Mouse (Mus musculus) lung, embryonic 16.5 days (tissue): ENCODE data around the gene Sars2. TPM values are rescaled to one million over a fixed set of nuclear protein-coding genes. Genes with fewer than 3 reads are reported as not detected.

Experiments used
- ATAC-seq: fragments of 200-750 bp; cut with Nextera tagmentation; 2 replicates; pipeline ENCODE4 v1.8.0; 2017; ENCODE audit warnings: low read depth, mild to moderate bottlenecking, moderate library complexity
- H3K27ac ChIP-seq: fragments of 300-500 bp; sonication (generic); 2 replicates; pipeline ENCODE4 v1.5.1; 2014; ENCODE audit warnings: mild to moderate bottlenecking, control low read depth, low read length
- H3K27me3 ChIP-seq: fragments of 300-500 bp; sonication (generic); 2 replicates; pipeline ENCODE4 v1.6.1; 2014; ENCODE audit warnings: low read depth, low read length, mixed read lengths; ENCODE audit not compliant: control insufficient read depth, insufficient read depth
- H3K36me3 ChIP-seq: fragments of 300-500 bp; sonication (generic); 2 replicates; pipeline ENCODE4 v1.6.1; 2014; ENCODE audit warnings: low read length; ENCODE audit not compliant: control insufficient read depth, insufficient read depth
- H3K4me1 ChIP-seq: fragments of 300-500 bp; sonication (generic); replicated peaks from 2 replicates; pipeline ENCODE4 v1.6.1; 2014; ENCODE audit warnings: low read length, mixed read lengths; ENCODE audit not compliant: control insufficient read depth, insufficient read depth
- H3K4me2 ChIP-seq: fragments of 300-500 bp; sonication (generic); 2 replicates; pipeline ENCODE4 v1.6.1; 2014; ENCODE audit warnings: low read depth, low read length, control low read depth
- H3K4me3 ChIP-seq: fragments of 300-500 bp; sonication (generic); 2 replicates; pipeline ENCODE4 v1.5.1; 2014; ENCODE audit warnings: mild to moderate bottlenecking, low read length, control low read depth
- H3K9ac ChIP-seq: fragments of 300-500 bp; sonication (generic); 2 replicates; pipeline ENCODE4 v1.6.1; 2014; ENCODE audit warnings: low read length, control low read depth
- H3K9me3 ChIP-seq: fragments of 300-500 bp; sonication (generic); 2 replicates; pipeline ENCODE4 v1.6.1; 2016; ENCODE audit warnings: low read length; ENCODE audit not compliant: control insufficient read depth
- WGBS: fragments of 180-500 bp; shearing (Covaris S2); extraction: QIAGEN DNeasy Blood & Tissue Kit; methylation state at CpG from one replicate; pipeline ENCODE4 v1.1.7; 2014; 5-methylcytosine and 5-hydroxymethylcytosine counted together
- polyA plus RNA-seq: library from polyadenylated mRNA; unstranded; fragments of >200 nt; fragmentation: Nextera tagmentation; extraction: Ambion mirVana; gene quantifications from 2 replicates; pipeline ENCODE4 v1.2.1, GENCODE M21; 2015

The Sars2 gene
- polyA plus RNA-seq, 1 experiment from 2014 or later, result 25.8 TPM

DNA sequence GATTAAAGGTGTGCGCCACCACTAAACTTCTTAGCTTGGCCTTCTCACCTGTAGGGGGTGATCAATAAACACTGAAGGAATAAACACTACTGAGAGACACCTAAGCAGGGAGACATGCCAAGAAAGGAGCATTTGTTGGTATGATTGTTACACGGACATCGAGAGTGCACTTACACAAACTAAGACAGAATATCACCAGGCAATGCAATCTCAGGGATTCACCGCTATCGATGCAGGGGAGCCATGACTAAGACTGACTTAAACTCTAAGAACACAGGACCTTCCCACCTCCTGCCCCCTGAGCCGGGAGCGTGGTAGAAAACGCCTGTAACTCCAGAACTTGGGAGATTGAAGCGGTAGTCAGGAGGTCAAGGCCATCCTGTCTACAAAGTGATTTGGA, 843 bp upstream of the Sars2 start:
- no peaks in the 10 kb centered on the region for H3K9me3 ChIP-seq
- no peak for ATAC-seq
- 23% methylated on average over 9 of the region's 9 CpGs for WGBS
- peaks cover 15% of the 10 kb centered on the region for H3K36me3 ChIP-seq
- H3K27ac ChIP-seq, result peak overlapping the region; percentile 15; the same call in 1 of the 2 replicates
- H3K27me3 ChIP-seq, result no peaks in the 10 kb centered on the region
- H3K4me2 ChIP-seq, result peak overlapping the region; percentile 91
- H3K4me3 ChIP-seq, result peak overlapping the region; percentile 74
- H3K4me1 ChIP-seq, result peaks cover 12% of the 10 kb centered on the region
- peak overlapping the region; percentile 82 for H3K9ac ChIP-seq

DNA sequence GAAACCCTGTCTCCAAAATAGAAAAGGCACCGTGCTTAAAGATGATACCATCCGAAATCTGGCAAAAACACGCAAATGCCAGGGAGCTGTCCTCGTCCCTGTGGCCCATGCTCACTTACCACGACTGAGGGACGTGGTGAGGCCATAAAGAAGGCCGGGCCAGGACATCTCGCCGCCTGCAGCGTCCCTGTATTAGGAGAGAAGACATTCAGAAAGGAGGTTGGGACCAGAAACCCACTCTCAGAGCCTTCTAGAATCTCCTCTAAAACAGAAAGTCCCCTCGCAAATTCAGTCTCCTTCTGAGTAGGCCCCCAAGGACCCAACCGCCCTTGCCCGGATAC, 454 bp upstream of the Sars2 start:
- H3K4me1 ChIP-seq, result peaks cover 12% of the 10 kb centered on the region
- peak overlapping the region; percentile 15; the same call in 1 of the 2 replicates for H3K27ac ChIP-seq
- H3K4me2 ChIP-seq, result peak overlapping the region; percentile 91
- H3K27me3 ChIP-seq, result no peaks in the 10 kb centered on the region
- H3K9me3 ChIP-seq, result no peaks in the 10 kb centered on the region
- peak overlapping the region; percentile 82 for H3K9ac ChIP-seq
- ATAC-seq, result peak; percentile 10
- WGBS, result 1% methylated on average over 13 of the region's 13 CpGs
- peaks cover 18% of the 10 kb centered on the region for H3K36me3 ChIP-seq
- H3K4me3 ChIP-seq, result peak overlapping the region; percentile 74

DNA sequence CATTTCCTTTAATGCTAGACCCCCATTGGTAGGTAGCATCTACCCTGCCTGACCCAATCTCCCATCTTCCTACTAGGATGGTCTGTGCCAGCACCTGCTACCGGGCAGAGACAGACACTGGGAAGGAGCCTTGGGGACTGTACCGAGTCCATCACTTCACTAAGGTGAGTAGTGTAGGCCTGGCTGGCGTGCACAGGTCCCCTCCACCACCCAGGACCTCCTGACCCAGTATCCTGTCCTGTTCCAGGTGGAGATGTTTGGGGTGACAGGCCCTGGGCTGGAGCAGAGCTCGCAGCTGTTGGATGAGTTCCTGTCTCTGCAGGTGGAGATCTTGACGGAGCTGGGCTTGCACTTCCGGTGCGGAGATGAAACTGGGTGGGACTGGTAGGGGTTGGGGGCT, 8.1 kb downstream of the Sars2 start:
- Histone ChIP-seq H3K36me3 (peaks cover 11% of the 10 kb centered on the region), H3K4me1 (no peaks in the 10 kb centered on the region), H3K27ac (no peak overlapping the region), H3K27me3 (no peaks in the 10 kb centered on the region), H3K4me3 (no peak overlapping the region), H3K9ac (no peak overlapping the region), H3K4me2 (no peak overlapping the region), H3K9me3 (no peaks in the 10 kb centered on the region)
- ATAC-seq, result no peak
- WGBS, result 91% methylated on average over 7 of the region's 7 CpGs

DNA sequence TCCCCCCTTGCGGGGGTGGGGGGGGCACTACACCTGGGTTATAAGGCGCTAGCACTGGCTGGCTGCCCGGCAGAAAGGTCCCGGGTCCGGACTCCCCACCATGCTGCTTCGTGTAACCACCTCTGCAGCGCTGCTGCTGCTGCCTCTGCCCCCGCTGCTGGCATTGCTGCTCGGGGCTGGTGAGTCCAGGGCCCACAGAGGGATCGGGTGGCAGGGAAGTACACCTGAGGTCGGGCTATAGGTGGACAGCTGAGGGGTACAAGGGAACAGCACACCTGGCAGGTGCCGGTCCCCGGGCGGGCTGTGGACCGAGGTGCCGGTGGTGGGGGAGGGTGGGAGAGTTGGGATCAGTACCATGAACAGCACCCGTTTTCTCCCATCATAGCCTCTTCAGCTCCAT, 14.3 kb downstream of the Sars2 start, which contains the start of gene Ccer2:
Ccer2 (plus strand) TSS at position 96 of the 400 bp plus-strand sequence.
- H3K27ac ChIP-seq, result no peak within 1 kb of the TSS
- H3K9ac ChIP-seq, result no peak within 1 kb of the TSS
- peaks cover 2% of the 10 kb centered on the region; the same call in 1 of the 2 replicates for H3K4me1 ChIP-seq
- no peak within 1 kb of the TSS for H3K4me2 ChIP-seq
- no peaks in the 10 kb centered on the region for H3K9me3 ChIP-seq
- peaks cover 8% of the 10 kb centered on the region for H3K27me3 ChIP-seq
- 1% methylated on average over 17 of the region's 17 CpGs for WGBS
- ATAC-seq, result no peak
- H3K4me3 ChIP-seq, result no peak within 1 kb of the TSS
- H3K36me3 ChIP-seq, result peaks cover 15% of the 10 kb centered on the region

DNA sequence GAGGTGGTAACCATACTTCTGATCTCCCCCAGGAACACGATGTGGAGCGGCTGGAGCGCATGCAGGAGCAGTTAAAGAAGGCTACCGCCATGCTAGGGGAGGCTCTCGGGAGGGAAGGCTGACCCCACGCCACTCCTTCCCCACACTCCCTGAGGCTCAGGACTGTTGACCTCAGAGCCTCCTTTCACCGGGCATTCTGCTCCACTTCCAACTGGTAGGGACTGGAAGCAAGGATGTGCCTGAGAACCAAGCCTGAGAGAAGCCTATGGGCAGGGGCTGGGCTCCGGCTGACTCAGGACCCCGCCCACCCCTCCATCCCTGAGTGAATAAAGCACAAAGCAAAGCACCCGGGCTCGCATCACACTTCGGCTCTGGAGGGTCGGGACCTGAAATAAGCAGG, 16.8 kb downstream of the Sars2 start:
- H3K4me3 ChIP-seq, result no peak overlapping the region
- no peak for ATAC-seq
- 86% methylated on average over 13 of the region's 13 CpGs for WGBS

DNA sequence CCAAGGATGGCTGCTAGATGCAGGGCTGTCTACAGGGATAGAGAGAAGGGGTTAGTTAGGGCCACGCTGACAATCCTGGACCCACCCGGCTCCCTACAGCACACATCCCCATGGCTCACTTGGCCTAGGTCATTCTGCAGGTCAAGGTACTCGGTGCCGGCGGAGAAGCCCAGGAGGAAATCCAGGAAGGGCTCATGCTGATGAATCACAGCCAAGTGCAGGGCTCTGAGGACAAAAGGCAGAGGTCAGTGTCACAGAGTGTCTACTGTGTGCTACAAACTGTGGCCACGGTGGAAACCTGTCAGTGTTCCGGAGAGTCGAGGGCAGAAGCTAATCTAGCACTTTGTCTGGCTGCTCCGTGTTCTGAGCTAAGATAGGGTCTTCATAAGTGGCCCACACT, 20.1 kb downstream of the Sars2 start:
- Histone ChIP-seq H3K36me3 (peaks cover 14% of the 10 kb centered on the region; the same call in 1 of the 2 replicates), H3K9me3 (no peaks in the 10 kb centered on the region), H3K27me3 (no peaks in the 10 kb centered on the region), H3K4me1 (peaks cover 8% of the 10 kb centered on the region), H3K4me3 (no peak overlapping the region), H3K4me2 (no peak overlapping the region), H3K9ac (no peak overlapping the region), H3K27ac (no peak overlapping the region)
- ATAC-seq, result no peak
- WGBS, result 88% methylated on average over 9 of the region's 9 CpGs

More for the DNA sequence above, 16.8 kb downstream of the Sars2 start:
- H3K9ac ChIP-seq, result no peak overlapping the region
- no peak overlapping the region for H3K27ac ChIP-seq
- peaks cover 8% of the 10 kb centered on the region for H3K27me3 ChIP-seq
- no peaks in the 10 kb centered on the region for H3K9me3 ChIP-seq
- no peak overlapping the region for H3K4me2 ChIP-seq
- peaks cover 15% of the 10 kb centered on the region for H3K36me3 ChIP-seq
- H3K4me1 ChIP-seq, result peaks cover 2% of the 10 kb centered on the region; the same call in 1 of the 2 replicates

DNA sequence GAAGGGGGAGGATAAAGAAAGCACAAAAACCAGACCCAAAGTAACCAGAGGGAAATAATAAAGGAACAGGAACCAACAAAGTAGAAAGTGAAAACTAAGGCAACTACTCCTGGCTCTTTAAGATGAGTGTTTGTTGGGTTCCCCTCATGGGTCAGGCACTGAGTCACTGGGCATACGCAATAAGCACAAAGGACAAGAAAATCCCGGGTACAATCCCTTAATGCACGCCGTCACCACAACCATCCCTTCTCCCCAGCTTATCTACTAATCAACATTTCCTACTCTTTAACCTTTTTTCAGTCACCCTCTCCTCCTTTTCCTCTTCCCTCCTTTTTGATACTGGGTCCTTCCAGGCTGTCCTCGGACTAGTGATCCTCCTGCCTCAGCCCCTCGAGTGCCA, 23.4 kb downstream of the Sars2 start:
- Histone ChIP-seq H3K4me1 (peaks cover 17% of the 10 kb centered on the region), H3K9ac (no peak overlapping the region), H3K9me3 (no peaks in the 10 kb centered on the region), H3K4me3 (peak overlapping the region; percentile 90; the same call in 1 of the 2 replicates), H3K4me2 (peak overlapping the region; percentile 84), H3K36me3 (peaks cover 4% of the 10 kb centered on the region; the same call in 1 of the 2 replicates), H3K27ac (no peak overlapping the region), H3K27me3 (no peaks in the 10 kb centered on the region)
- WGBS, result 83% methylated on average over 6 of the region's 6 CpGs
- ATAC-seq, result no peak

DNA sequence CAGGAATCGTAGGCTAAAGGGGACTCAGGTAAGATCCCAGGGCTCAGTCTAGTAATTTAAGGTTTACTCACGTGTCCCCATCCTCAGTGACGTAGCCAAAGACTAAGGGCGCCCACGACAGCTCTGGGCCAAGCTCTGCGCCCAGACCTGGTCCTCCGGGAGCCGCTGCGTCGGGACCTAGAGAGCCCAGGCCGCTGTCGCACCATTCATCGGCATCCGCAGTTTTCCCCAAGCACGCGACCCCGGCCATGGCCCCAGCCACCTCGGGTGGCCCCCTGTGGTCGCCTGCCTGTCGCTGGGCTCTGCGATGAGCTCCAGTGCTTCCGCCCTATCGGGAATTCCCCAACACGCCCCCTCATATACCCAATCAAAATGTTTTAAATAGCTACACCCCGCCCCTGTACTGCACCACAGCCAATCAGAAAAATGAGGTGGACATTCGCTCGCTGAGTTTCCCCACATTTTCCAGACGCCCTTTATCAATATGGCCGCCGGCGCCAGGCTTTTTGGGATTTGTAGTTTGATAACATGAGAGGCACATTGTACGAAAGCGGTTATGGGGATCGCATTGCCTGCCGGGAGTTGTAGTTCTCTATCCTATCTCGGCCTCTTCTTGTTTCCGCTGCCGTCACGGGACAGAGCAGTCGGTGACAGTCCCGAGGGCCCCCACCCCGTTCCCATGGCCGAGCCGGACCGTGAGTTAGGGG, 24.5 kb downstream of the Sars2 start, which contains the start of gene Sirt2:
Sirt2 (plus strand) TSS at position 563 of the 707 bp plus-strand sequence.
- peak; percentile 98 for ATAC-seq
- WGBS, result under 1% methylated on average over 45 of the region's 45 CpGs
- peaks cover 4% of the 10 kb centered on the region; the same call in 1 of the 2 replicates for H3K36me3 ChIP-seq
- H3K27ac ChIP-seq, result no peak within 1 kb of the TSS
- peak within 1 kb of the TSS; percentile 84 for H3K4me2 ChIP-seq
- no peaks in the 10 kb centered on the region for H3K9me3 ChIP-seq
- peak within 1 kb of the TSS; percentile 83 for H3K9ac ChIP-seq
- H3K4me1 ChIP-seq, result peaks cover 17% of the 10 kb centered on the region
- H3K4me3 ChIP-seq, result peak within 1 kb of the TSS; percentile 90
- H3K27me3 ChIP-seq, result no peaks in the 10 kb centered on the region

DNA sequence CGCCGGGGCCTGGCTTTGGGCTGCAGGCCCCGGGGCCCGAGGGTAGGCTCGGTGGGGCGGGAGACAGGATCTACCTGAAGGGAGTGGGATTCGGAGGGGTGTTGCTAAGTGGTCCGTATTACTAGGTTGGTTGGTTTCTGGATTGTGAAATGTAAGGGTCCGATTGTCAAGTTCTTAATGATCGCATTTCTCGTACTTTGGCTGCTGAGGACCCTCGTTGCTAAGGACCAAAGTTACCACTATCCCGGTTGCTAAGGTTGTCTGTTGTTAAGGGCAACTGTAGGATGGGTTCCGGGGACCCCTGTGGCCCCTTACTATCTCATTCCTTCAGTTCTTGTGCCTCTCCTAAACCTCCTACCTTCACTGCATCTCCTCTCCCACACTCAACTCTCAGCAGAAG, 25.1 kb downstream of the Sars2 start:
- Histone ChIP-seq H3K9me3 (no peaks in the 10 kb centered on the region), H3K4me3 (peak overlapping the region; percentile 90), H3K27ac (no peak overlapping the region), H3K4me2 (peak overlapping the region; percentile 65), H3K4me1 (peaks cover 17% of the 10 kb centered on the region), H3K36me3 (no peaks in the 10 kb centered on the region), H3K27me3 (no peaks in the 10 kb centered on the region), H3K9ac (peak overlapping the region; percentile 83)
- 3% methylated on average over 14 of the region's 14 CpGs for WGBS
- no peak for ATAC-seq
